Mouse (Mus musculus): ENCODE measurements around the gene Prdm12.

Prdm12 gene

GRCm38 (mm10) chr2:31639901-31640608 is at the start of gene Prdm12:
TSS of gene Prdm12 (plus strand) at chr2:31640037.
- DNase-seq (ENCODE audit: low spot score) = no peak

GRCm38 (mm10) chr2:31591799-31592484 is 47.9 kb upstream of the Prdm12 start:
- DNase-seq (ENCODE audit: low spot score) = no peak

GRCm38 (mm10) chr2:31607555-31607954 is 32.3 kb upstream of the Prdm12 start:
- DNase-seq (ENCODE audit: low spot score) = no peak

GRCm38 (mm10) chr2:31609859-31610261 is 30.0 kb upstream of the Prdm12 start:
- DNase-seq (ENCODE audit: low spot score) = no peak

- DNase-seq (ENCODE audit: low spot score) = no peak
Measured at GRCm38 (mm10) chr2:31610922-31611321, 28.9 kb upstream of the Prdm12 start.

- no peak for DNase-seq (ENCODE audit: low spot score)
Measured at GRCm38 (mm10) chr2:31611400-31611799, 28.4 kb upstream of the Prdm12 start.

- no peak for DNase-seq (ENCODE audit: low spot score)
Measured at GRCm38 (mm10) chr2:31612627-31613026, 27.2 kb upstream of the Prdm12 start.

GRCm38 (mm10) chr2:31613781-31614180 is 26.1 kb upstream of the Prdm12 start:
- no peak for DNase-seq (ENCODE audit: low spot score)

- DNase-seq (ENCODE audit: low spot score) = no peak
Measured at GRCm38 (mm10) chr2:31618484-31619161, 21.2 kb upstream of the Prdm12 start.

- no peak for DNase-seq (ENCODE audit: low spot score)
Measured at GRCm38 (mm10) chr2:31619208-31619607, 20.6 kb upstream of the Prdm12 start.

GRCm38 (mm10) chr2:31633531-31633930 is 6.3 kb upstream of the Prdm12 start:
- no peak for DNase-seq (ENCODE audit: low spot score)

GRCm38 (mm10) chr2:31635281-31636137 is 4.3 kb upstream of the Prdm12 start:
- DNase-seq (ENCODE audit: low spot score) = no peak

- DNase-seq (ENCODE audit: low spot score) = no peak
Measured at GRCm38 (mm10) chr2:31636138-31636741, 3.6 kb upstream of the Prdm12 start.

- no peak for DNase-seq (ENCODE audit: low spot score)
Measured at GRCm38 (mm10) chr2:31636742-31637141, 3.1 kb upstream of the Prdm12 start.

- DNase-seq (ENCODE audit: low spot score) = no peak
Measured at GRCm38 (mm10) chr2:31637311-31637710, 2.5 kb upstream of the Prdm12 start.

GRCm38 (mm10) chr2:31637807-31638206 is 2.0 kb upstream of the Prdm12 start:
- DNase-seq (ENCODE audit: low spot score) = peak; percentile 25

GRCm38 (mm10) chr2:31638581-31639465 is 1.0 kb upstream of the Prdm12 start:
- no peak for DNase-seq (ENCODE audit: low spot score)

- DNase-seq (ENCODE audit: low spot score) = no peak
Measured at GRCm38 (mm10) chr2:31639466-31639760, 424 bp upstream of the Prdm12 start.

GRCm38 (mm10) chr2:31640609-31641507 is 1.0 kb downstream of the Prdm12 start:
- DNase-seq (ENCODE audit: low spot score) = no peak

GRCm38 (mm10) chr2:31641508-31641830 is 1.6 kb downstream of the Prdm12 start:
- DNase-seq (ENCODE audit: low spot score) = no peak
